Mouse (Mus musculus) macrophage (primary cell): ENCODE measurements at regions not wholly inside any gene's neighbourhood (a gene's known extent, or its start where the extent isn't known, plus 50 kb on each side); places are given as distances from the start of the nearest gene placed in this dataset.

Source experiments
- H3K27ac ChIP-seq: fragments of 350-480 bp; formaldehyde crosslinking; 2 replicates; pipeline ENCODE4 v1.9.0; 2021
- H3K36me3 ChIP-seq: fragments of 350-480 bp; formaldehyde crosslinking; 2 replicates; pipeline ENCODE4 v1.9.0; 2021; ENCODE audit errors: inconsistent target
- H3K4me3 ChIP-seq: fragments of 350-480 bp; formaldehyde crosslinking; 2 replicates; pipeline ENCODE4 v1.9.0; 2021; ENCODE audit errors: inconsistent target
- H3K79me2 ChIP-seq: fragments of 350-480 bp; formaldehyde crosslinking; 2 replicates; pipeline ENCODE4 v1.9.0; 2021; ENCODE audit errors: inconsistent target
- WGBS: methylation state at CpG from one replicate; pipeline ENCODE4 v1.1.7; 2026; ENCODE audit warnings: inconsistent platforms; ENCODE audit not compliant: missing documents; 5-methylcytosine and 5-hydroxymethylcytosine counted together

GRCm38 (mm10) chr5:85954526-85954925 lies 110.9 kb downstream of the Cenpc1 start:
- H3K36me3 ChIP-seq: no peaks in the 10 kb centered on the region
- H3K27ac ChIP-seq: no peak overlapping the region
- no peaks in the 10 kb centered on the region for H3K79me2 ChIP-seq
- H3K4me3 ChIP-seq: no peak overlapping the region

- Histone ChIP-seq H3K4me3 (no peak overlapping the region), H3K27ac (no peak overlapping the region), H3K79me2 (no peaks in the 10 kb centered on the region), H3K36me3 (no peaks in the 10 kb centered on the region)
- 38% methylated on average over 8 of the region's 8 CpGs for WGBS
These were observed 128.6 kb downstream of the Cenpc1 start for GRCm38 (mm10) chr5:85936667-85937314.

DNA sequence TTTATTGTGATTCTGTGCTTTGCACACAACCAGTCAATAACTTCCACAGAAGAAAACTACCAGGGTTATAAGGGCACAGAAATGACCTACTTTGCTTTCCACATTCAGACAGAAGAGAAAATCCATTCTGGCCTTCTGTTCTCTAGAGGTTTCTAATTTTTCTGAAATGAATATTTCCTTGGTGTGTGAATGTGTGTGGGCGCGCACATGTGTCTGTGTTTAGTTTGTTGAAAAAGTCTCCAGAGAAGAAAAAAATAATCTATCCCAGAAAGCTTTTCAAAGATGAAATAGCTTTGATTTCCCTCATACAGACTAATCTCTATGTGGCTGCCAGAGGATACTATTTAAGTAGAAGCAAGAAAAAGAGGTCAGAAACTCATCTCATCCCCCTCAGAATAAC lies 147.1 kb downstream of the Cenpc1 start:
- 93% methylated on average over 2 of the region's 2 CpGs for WGBS
- Histone ChIP-seq H3K36me3 (no peaks in the 10 kb centered on the region), H3K4me3 (no peak overlapping the region), H3K79me2 (no peaks in the 10 kb centered on the region), H3K27ac (no peak overlapping the region)

DNA sequence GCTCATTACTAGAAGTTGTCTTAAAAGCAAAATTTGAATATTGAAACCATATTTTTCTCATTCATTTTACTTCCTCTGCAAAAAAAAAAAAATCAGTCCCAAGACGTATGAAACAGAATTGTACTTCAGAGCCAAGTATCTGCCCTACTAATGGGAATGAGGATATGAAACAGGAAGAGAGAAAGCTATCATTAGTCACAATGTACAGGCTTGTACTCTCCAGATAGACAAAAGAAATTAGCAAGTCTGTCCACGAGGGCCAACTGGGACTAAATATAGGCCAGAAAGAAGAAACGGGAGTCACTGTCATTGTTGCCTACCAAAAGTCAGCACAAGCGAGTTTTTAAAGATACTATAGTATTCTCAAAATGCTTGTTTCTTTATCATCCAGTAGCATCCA lies 150.4 kb downstream of the Cenpc1 start:
- H3K79me2 ChIP-seq: no peaks in the 10 kb centered on the region
- H3K4me3 ChIP-seq: no peak overlapping the region
- H3K27ac ChIP-seq: peak overlapping the region; percentile 77
- 25% methylated on average over 4 of the region's 4 CpGs for WGBS
- no peaks in the 10 kb centered on the region for H3K36me3 ChIP-seq

DNA sequence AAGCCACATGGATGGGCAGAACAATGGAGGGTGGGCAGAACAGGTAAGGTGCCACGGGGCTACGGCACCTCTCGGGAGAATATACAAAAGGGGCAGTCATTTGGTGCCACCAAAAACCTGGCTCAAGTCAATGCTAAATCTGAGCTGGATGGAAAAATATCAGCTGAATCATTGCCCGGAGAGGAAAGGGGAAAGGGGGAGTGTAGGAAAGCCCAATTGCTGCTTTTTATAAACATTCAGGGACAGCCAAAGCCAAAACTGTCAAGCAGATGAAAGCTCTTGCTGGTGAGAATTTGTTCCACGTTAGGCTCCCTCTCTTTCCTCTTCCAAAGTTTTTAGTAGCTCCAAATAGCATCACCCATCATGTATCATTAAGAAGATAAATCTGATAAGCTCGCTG lies 168.9 kb downstream of the Cenpc1 start:
- Histone ChIP-seq H3K4me3 (no peak overlapping the region), H3K27ac (no peak overlapping the region), H3K36me3 (no peaks in the 10 kb centered on the region), H3K79me2 (no peaks in the 10 kb centered on the region)
- 83% methylated on average over 6 of the region's 6 CpGs for WGBS

- no peaks in the 10 kb centered on the region for H3K36me3 ChIP-seq
- no peak overlapping the region for H3K27ac ChIP-seq
- no peak overlapping the region for H3K4me3 ChIP-seq
- 64% methylated on average over 2 of the region's 2 CpGs for WGBS
- no peaks in the 10 kb centered on the region for H3K79me2 ChIP-seq
These were observed 169.6 kb downstream of the Cenpc1 start for GRCm38 (mm10) chr5:85895814-85896213.

GRCm38 (mm10) chr5:85870311-85870710 lies 195.1 kb downstream of the Cenpc1 start:
- Histone ChIP-seq H3K79me2 (no peaks in the 10 kb centered on the region), H3K27ac (no peak overlapping the region), H3K36me3 (no peaks in the 10 kb centered on the region), H3K4me3 (no peak overlapping the region)
- 88% methylated on average over 8 of the region's 8 CpGs for WGBS

DNA sequence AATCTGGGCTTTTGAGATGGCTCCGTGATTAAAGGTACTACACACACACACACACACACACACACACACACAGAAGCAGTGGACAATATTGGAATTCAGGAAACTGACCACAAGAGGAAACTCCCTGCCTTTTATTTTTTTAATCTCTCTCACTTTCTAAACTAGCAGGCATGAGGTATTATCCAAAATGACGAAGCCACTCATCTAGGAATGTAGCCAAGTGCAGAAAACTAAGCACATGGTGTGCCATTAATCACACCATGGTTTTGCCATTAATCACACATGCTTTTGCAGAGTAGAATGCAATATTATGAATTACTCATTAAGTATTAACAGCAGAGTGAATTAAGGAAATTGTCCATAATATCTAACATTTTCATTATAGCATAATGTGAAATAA lies 232.8 kb downstream of the Cenpc1 start:
- WGBS: 91% methylated on average over 2 of the region's 2 CpGs
- no peaks in the 10 kb centered on the region for H3K36me3 ChIP-seq
- no peak overlapping the region for H3K4me3 ChIP-seq
- no peak overlapping the region for H3K27ac ChIP-seq
- no peaks in the 10 kb centered on the region for H3K79me2 ChIP-seq

DNA sequence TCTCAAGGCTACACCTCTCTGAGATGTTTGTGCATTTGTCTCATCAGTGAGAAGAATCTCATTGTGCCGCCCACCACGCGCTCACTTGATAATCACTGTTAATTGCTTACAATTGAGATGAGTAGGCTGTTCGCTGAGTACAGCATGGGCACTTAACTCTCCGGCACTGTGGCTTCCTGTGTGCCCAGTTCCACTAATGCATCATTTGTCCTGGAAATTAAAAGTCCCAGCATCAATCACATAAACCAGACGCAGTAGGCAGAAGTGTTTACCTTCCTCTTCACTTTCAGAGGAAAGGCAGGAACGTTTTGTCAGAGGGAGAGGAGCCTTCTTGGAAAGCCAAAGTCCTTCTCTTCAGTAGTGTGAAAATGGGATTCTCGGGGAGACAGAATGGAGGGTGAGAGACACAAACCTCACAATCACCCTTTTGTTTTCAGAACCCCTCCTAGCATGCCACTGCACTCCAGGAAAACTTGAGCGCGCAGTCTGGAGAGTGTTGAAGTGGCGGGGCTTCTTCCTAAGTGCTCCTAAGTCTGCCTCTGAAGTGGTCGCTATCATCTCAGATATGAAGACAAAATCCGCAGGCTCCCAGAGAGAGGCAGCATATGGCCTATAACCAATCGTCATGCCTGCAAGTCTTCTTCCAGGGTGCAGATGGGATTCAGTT lies 269.7 kb downstream of the Cenpc1 start:
- WGBS: 89% methylated on average over 14 of the region's 14 CpGs
- H3K36me3 ChIP-seq: no peaks in the 10 kb centered on the region

GRCm38 (mm10) chr5:85793148-85793547 lies 272.2 kb downstream of the Cenpc1 start:
- no peak overlapping the region for H3K27ac ChIP-seq
- 88% methylated on average over 4 of the region's 4 CpGs for WGBS
- no peaks in the 10 kb centered on the region for H3K36me3 ChIP-seq
- no peaks in the 10 kb centered on the region for H3K79me2 ChIP-seq
- no peak overlapping the region for H3K4me3 ChIP-seq

More for the DNA sequence above, 269.7 kb downstream of the Cenpc1 start:
- Histone ChIP-seq H3K27ac (no peak overlapping the region), H3K79me2 (no peaks in the 10 kb centered on the region), H3K4me3 (no peak overlapping the region)

GRCm38 (mm10) chr5:85780730-85781454 lies 284.5 kb downstream of the Cenpc1 start:
- 21% methylated on average over 8 of the region's 8 CpGs for WGBS
- no peak overlapping the region for H3K4me3 ChIP-seq

DNA sequence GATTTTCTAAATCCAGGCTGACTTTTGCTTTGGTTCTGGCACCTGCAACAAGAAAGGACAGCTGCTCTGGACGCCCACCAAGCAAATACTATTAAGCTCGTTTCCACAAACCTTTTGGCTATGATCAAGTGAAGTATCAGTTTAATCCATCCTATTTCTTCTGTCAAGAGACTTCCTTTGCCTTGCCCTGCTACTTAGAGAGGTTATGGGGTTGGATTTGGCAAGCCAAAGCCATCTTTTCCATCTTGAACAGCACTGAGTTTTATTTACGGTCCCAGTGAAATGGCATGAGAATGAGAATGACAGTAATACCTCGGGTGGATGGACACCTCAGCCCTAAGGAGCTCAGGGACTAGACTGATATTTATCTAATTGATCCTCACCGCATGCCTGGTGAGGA lies 285.4 kb downstream of the Cenpc1 start:
- no peak overlapping the region for H3K27ac ChIP-seq
- WGBS: 63% methylated on average over 5 of the region's 5 CpGs
- no peaks in the 10 kb centered on the region for H3K79me2 ChIP-seq
- H3K36me3 ChIP-seq: no peaks in the 10 kb centered on the region
- no peak overlapping the region for H3K4me3 ChIP-seq

More at GRCm38 (mm10) chr5:85780730-85781454, 284.5 kb downstream of the Cenpc1 start:
- H3K36me3 ChIP-seq: no peaks in the 10 kb centered on the region
- H3K27ac ChIP-seq: no peak overlapping the region
- no peaks in the 10 kb centered on the region for H3K79me2 ChIP-seq

GRCm38 (mm10) chr5:85779205-85779604 lies 286.2 kb downstream of the Cenpc1 start:
- Histone ChIP-seq H3K27ac (no peak overlapping the region), H3K79me2 (no peaks in the 10 kb centered on the region), H3K36me3 (no peaks in the 10 kb centered on the region), H3K4me3 (no peak overlapping the region)
- WGBS: 92% methylated on average over 4 of the region's 4 CpGs

GRCm38 (mm10) chr5:85772660-85773059 lies 292.7 kb downstream of the Cenpc1 start:
- Histone ChIP-seq H3K4me3 (no peak overlapping the region), H3K36me3 (no peaks in the 10 kb centered on the region), H3K79me2 (no peaks in the 10 kb centered on the region), H3K27ac (no peak overlapping the region)
- 67% methylated on average over 4 of the region's 4 CpGs for WGBS

DNA sequence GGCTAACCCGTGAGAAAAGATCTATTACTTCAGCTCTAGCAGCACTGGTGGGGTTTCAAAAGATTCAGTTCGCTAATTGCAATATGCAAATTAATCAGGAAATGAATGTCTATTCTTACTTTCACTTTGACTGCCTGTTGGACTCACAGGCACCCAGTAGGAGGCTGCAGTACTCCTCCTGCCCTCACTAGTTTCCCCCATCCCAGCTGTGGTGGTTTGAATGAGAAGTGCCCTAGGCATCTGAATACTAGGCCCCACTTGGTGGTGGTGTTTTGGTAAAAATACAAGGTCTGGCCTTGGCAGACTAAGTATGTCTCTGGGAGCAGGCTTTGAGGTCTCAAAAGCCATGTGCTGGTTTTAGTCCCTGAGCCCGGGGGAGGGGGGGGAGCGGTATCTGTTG lies 293.3 kb downstream of the Cenpc1 start:
- Histone ChIP-seq H3K79me2 (no peaks in the 10 kb centered on the region), H3K36me3 (no peaks in the 10 kb centered on the region), H3K4me3 (no peak overlapping the region; the same call in 1 of the 2 replicates), H3K27ac (no peak overlapping the region)
- 51% methylated on average over 4 of the region's 4 CpGs for WGBS
